Mouse (Mus musculus): ENCODE measurements at regions not wholly inside any gene's neighbourhood (a gene's known extent, or its start where the extent isn't known, plus 50 kb on each side); places are given as distances from the start of the nearest gene placed in this dataset.

GRCm38 (mm10) chrX:42399343-42399742, 90.1 kb upstream of the Tex13c2 start:
- TF ChIP-seq CTCF (IDR thresholded peaks at IDR 0.05) (0 out of 2 replicates have a peak, but pooled peaks have one; percentile 12), POLR2A (IDR thresholded peaks at IDR 0.05; ENCODE audit: insufficient read depth, low read depth, low read length) (no peak), EP300 (IDR thresholded peaks at IDR 0.05; ENCODE audit: insufficient read depth, low read depth, low read length) (no peak)

Data from heart, adult 2 months (tissue).